Mouse (Mus musculus) liver, adult 2 months (tissue): ENCODE data around the gene Zfp462.

Experiments
- CTCF ChIP-seq: fragments of 200-500 bp; IDR thresholded peaks from 2 replicates; pipeline ENCODE4 v1.5.1; 2011; ENCODE audit warnings: low read depth, low read length, control low read depth
- POLR2A ChIP-seq: fragments of 200-500 bp; IDR thresholded peaks from 2 replicates; pipeline ENCODE4 v1.6.1; 2011; ENCODE audit warnings: low read length, control low read depth; ENCODE audit not compliant: insufficient read depth; ENCODE audit errors: extremely low read depth

GRCm38 (mm10) chr4:54972827-54973560 is 28.1 kb downstream of the Zfp462 start:
- no peak for TF ChIP-seq CTCF
- no peak for TF ChIP-seq POLR2A
